Mouse (Mus musculus) kidney, adult 2 months (tissue): ENCODE measurements around the gene Sdk2. TPM values are rescaled to one million over a fixed set of nuclear protein-coding genes. Genes with fewer than 3 reads are reported as not detected.

Experiments
- DNase-seq: peaks from one replicate; pipeline ENCODE4 v3.0.0; 2021
- H3K27ac ChIP-seq: fragments of 200-500 bp; 2 replicates; pipeline ENCODE4 v1.5.1; 2012; ENCODE audit warnings: low read depth, low read length, control low read depth, inconsistent platforms; ENCODE audit not compliant: insufficient read depth
- H3K27me3 ChIP-seq: fragments of 200-500 bp; replicated peaks from 2 replicates; pipeline ENCODE4 v1.6.1; 2012; ENCODE audit warnings: mild to moderate bottlenecking, moderate library complexity, low read length, inconsistent platforms; ENCODE audit not compliant: control insufficient read depth, insufficient read depth
- H3K36me3 ChIP-seq: fragments of 200-500 bp; 2 replicates; pipeline ENCODE4 v1.6.1; 2012; ENCODE audit warnings: mild to moderate bottlenecking, moderate library complexity, low read length, inconsistent platforms; ENCODE audit not compliant: control insufficient read depth, insufficient read depth
- H3K4me1 ChIP-seq: fragments of 200-500 bp; 2 replicates; pipeline ENCODE4 v1.6.1; 2011; ENCODE audit warnings: low read length; ENCODE audit not compliant: control insufficient read depth, insufficient read depth
- H3K4me3 ChIP-seq: fragments of 200-500 bp; 2 replicates; pipeline ENCODE4 v1.5.1; 2011; ENCODE audit warnings: mild to moderate bottlenecking, low read depth, low read length, control low read depth; ENCODE audit not compliant: insufficient read depth
- CTCF ChIP-seq: fragments of 200-500 bp; conservative IDR thresholded peaks from 2 replicates; pipeline ENCODE4 v1.5.1; 2011; ENCODE audit warnings: low read depth, mild to moderate bottlenecking, control low read depth, low read length, moderate library complexity, mixed read lengths; ENCODE audit not compliant: insufficient read depth, insufficient read length
- POLR2A ChIP-seq: fragments of 200-500 bp; IDR thresholded peaks from one replicate; pipeline ENCODE4 v1.6.1; 2011; ENCODE audit warnings: low read depth, low read length, control low read depth
- WGBS: fragments of 180-500 bp; shearing (Covaris S2); methylation state at CpG from one replicate; pipeline ENCODE4 v1.1.7; 2018; 5-methylcytosine and 5-hydroxymethylcytosine counted together
- polyA plus RNA-seq: library from polyadenylated mRNA; depleted of rRNA; stranded (reverse); fragments of >200 nt; gene quantifications from 2 replicates; pipeline ENCODE4 v1.2.3, GENCODE M21; 2012

The Sdk2 gene
- polyA plus RNA-seq, 1 experiment, result 0.63 TPM

- no peak for TF ChIP-seq CTCF
- no peak for TF ChIP-seq POLR2A
- DNase-seq, result peak; percentile 55
- peak overlapping the region; percentile 21 for H3K27ac ChIP-seq
- 36% methylated on average over 6 of the region's 6 CpGs for WGBS
- no peaks in the 10 kb centered on the region for H3K27me3 ChIP-seq
- no peaks in the 10 kb centered on the region for H3K36me3 ChIP-seq
- H3K4me1 ChIP-seq, result peaks cover 52% of the 10 kb centered on the region
- H3K4me3 ChIP-seq, result no peak overlapping the region
These were observed 333.0 kb downstream of the Sdk2 start for GRCm38 (mm10) chr11:113733631-113734364.

- no peak for DNase-seq
- WGBS, result 89% methylated on average over 10 of the region's 10 CpGs
- no peaks in the 10 kb centered on the region for H3K36me3 ChIP-seq
- TF ChIP-seq CTCF (peak; percentile 29; the same call in 1 of the 2 replicates), POLR2A (no peak)
- H3K27ac ChIP-seq, result no peak overlapping the region
- H3K27me3 ChIP-seq, result no peaks in the 10 kb centered on the region
- peaks cover 48% of the 10 kb centered on the region for H3K4me1 ChIP-seq
- no peak overlapping the region for H3K4me3 ChIP-seq
These were observed 334.8 kb downstream of the Sdk2 start for GRCm38 (mm10) chr11:113731945-113732612.

- TF ChIP-seq CTCF (no peak), POLR2A (no peak)
- Histone ChIP-seq H3K4me1 (peaks cover 50% of the 10 kb centered on the region), H3K36me3 (no peaks in the 10 kb centered on the region), H3K27me3 (no peaks in the 10 kb centered on the region), H3K27ac (no peak overlapping the region), H3K4me3 (no peak overlapping the region)
- 30% methylated on average over 3 of the region's 3 CpGs for WGBS
- DNase-seq, result peak; percentile 64
These were observed 336.0 kb downstream of the Sdk2 start for GRCm38 (mm10) chr11:113730879-113731278.

- Histone ChIP-seq H3K4me3 (no peak overlapping the region), H3K36me3 (no peaks in the 10 kb centered on the region), H3K4me1 (peaks cover 41% of the 10 kb centered on the region), H3K27ac (no peak overlapping the region), H3K27me3 (no peaks in the 10 kb centered on the region)
- peak; percentile 67 for DNase-seq
- TF ChIP-seq CTCF (no peak), POLR2A (no peak)
- 16% methylated on average over 8 of the region's 8 CpGs for WGBS
These were observed 336.9 kb downstream of the Sdk2 start for GRCm38 (mm10) chr11:113729917-113730316.

- H3K27me3 ChIP-seq, result no peaks in the 10 kb centered on the region
- 0 out of 2 replicates have a peak overlapping the region, but pooled peaks have one; percentile 10 for H3K27ac ChIP-seq
- no peaks in the 10 kb centered on the region for H3K36me3 ChIP-seq
- DNase-seq, result peak; percentile 28
- H3K4me1 ChIP-seq, result peaks cover 36% of the 10 kb centered on the region
- H3K4me3 ChIP-seq, result no peak overlapping the region
- 55% methylated on average over 21 of the region's 21 CpGs for WGBS
- TF ChIP-seq POLR2A, result no peak
These were observed 337.6 kb downstream of the Sdk2 start for GRCm38 (mm10) chr11:113729239-113729638.

DNA sequence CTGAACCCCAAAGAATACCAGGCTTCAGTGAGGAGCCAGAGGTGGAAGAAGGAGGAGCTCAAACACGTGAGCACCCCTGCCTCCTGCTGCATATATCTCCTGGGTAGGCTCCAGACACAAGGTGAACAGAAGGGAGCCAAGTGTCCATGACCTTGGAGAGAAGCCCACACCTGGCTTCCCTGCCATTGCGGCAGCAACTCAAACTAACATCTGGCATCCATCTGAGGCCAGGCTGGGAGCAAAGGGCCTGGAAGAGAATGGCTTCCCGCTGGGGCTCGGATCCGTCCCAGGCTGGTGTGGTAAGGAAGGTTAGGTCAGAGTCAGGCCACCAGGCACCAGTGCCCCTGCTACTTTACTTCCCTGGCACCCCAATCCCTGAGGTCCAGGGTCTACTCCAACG, 338.9 kb downstream of the Sdk2 start:
- H3K27me3 ChIP-seq, result no peaks in the 10 kb centered on the region
- no peak for DNase-seq
- WGBS, result 65% methylated on average over 6 of the region's 6 CpGs
- H3K36me3 ChIP-seq, result no peaks in the 10 kb centered on the region
- H3K27ac ChIP-seq, result peak overlapping the region; percentile 10; the same call in 1 of the 2 replicates
- peaks cover 24% of the 10 kb centered on the region; the same call in 1 of the 2 replicates for H3K4me1 ChIP-seq
- no peak for TF ChIP-seq CTCF
- no peak for TF ChIP-seq POLR2A
- H3K4me3 ChIP-seq, result no peak overlapping the region
